Mouse (Mus musculus) adrenal gland, adult (tissue): Measurements from ENCODE around the gene Obox6.

Experiments
- DNase-seq, 2 experiments: peaks; one replicate each; pipeline ENCODE4 v3.0.0; 2022 to 2023; ENCODE audit warnings: low spot score in 1 of 2; ENCODE audit not compliant: inconsistent age in 2 of 2

The Obox6 gene

DNA sequence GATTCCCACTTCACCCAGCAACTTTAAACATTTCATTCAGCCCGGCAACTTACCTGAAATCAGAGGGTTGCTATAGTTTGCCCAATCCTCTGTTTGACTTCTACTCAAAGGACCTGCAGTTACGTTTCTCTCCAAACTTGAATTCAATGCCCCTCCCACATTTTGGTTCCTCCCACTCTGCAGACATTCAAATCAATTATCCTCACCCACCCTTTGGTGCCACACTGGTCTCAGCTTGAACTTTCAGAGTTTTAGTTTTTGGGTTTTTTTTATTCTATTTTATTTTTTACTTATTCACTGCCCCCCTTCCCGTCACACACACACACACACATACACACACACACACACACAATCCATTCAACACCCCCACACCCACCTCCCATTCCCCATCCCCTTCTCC is at the start of gene Obox6:
Obox6 (minus strand) TSS at position 101 of the 400 bp plus-strand sequence.
- DNase-seq: no peak

DNA sequence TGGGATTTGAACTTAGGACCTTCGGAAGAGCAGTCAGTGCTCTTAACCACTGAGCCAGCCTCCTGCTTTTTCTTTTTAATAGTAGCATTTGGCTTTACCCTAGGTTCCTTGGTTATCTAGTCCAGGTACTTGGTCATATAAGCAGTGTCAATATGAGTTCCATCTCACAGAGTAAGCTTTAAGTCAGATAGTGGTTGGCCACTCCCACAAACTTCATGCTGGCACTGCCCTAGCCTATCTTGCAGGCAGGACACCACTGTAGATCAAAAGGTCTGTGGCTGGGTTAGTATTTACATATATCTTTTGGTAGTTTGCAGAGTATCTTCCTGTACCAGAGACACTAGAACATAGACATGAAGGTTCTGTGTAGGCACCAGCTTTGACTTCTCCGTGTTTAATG is 44.6 kb upstream of the Obox6 start:
- DNase-seq: no peak

DNA sequence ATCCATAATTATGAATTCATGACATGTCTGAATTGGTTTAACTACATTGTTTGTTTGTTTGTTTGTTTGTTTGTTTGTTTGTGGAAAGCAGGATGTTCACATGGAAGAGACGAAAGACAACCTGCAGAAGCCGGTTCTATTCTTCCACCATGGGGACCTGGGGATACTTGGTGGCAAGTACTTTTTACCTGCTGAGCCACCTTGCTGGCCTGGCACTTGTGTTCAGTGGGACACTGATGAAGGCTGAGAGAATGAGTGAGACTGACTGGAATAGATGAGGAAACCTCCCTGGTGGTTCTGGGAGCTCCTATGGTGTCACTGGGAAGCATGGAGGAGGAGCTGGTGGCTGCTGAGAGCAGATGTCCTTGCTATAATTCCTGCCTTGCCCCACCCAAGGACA is 42.8 kb upstream of the Obox6 start, which contains the start of gene Crxos:
Crxos (plus strand) TSS at position 301 of the 400 bp plus-strand sequence.
- DNase-seq: no peak

DNA sequence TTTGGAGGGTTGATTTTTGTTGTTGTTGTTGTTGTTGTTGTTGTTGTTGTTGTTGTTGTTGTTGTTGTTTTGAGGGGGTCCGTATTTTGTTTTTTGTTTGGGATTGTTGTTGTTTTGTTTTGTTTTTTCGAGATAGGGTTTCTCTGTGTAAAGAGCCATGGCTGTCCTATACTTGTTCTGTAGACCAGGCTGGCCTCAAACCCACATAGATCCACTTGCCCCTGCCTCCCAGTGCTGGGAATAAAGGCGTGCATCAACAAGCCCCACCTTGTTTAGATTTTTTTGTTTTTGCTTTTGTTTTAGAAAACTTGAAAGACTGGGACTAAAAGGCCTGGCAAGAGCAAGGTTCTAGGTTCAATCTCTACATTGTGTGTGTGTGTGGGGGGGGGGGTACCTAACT is 42.4 kb upstream of the Obox6 start:
- DNase-seq: no peak

DNA sequence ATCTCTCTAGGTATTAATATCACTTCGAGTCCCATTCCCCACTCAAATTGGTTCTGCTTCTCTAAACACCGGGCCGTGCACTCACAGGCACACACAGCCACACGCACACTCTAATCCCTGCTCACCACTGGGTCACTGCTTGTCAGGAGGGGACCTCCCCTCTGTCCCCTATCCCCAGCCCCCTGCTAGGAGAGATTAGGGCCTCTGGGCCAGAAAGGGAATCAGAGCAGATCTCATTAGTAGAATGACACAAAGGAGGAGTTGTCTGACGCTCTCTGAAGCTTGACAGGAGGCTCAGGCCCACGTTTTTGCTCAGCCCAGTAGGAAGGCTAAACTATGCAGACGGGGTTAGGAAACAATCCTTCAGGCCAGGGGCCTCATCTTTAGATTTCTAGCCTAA is 41.9 kb upstream of the Obox6 start:
- no peak for DNase-seq

DNA sequence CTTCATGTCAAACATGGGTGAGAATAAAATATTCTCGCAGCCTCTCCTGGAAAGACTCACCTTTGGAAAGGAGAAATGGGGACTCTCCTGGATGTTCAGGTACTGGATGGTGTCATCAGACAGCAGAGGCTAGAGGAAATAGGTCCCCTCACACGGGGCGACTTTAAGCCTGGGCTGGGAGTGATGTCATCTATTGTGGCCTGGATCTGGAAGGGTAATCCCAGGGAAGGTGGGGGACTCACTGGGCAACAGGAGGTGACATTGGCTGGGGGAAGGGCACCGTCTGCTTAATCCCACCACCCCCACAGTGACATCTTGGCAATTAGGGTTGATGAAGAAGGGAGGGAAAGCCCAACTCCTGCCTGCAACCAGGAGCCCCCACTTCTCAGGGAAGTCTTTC is 40.3 kb upstream of the Obox6 start, which contains the start of gene Crx:
Crx (minus strand) TSS at position 213 of the 400 bp plus-strand sequence.
- no peak for DNase-seq

DNA sequence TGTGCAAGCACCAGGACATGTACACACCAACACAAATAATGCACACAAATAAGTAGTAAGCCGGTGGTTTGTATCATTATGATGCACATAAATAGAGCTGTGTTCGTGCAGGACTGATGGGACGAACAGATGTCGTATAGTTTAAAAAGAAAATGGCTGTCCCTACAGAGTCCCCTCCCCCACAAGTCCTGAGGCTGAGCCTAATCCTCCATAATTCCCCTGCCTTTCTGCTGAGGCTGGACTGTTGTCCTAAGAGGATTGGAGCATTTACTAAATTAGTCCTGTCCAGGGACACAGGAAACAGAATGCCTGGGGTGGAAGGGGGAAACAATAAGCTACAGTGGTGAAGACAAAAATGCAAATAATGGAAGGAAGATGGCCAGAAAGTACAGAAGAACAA is 24.6 kb upstream of the Obox6 start:
- no peak for DNase-seq

DNA sequence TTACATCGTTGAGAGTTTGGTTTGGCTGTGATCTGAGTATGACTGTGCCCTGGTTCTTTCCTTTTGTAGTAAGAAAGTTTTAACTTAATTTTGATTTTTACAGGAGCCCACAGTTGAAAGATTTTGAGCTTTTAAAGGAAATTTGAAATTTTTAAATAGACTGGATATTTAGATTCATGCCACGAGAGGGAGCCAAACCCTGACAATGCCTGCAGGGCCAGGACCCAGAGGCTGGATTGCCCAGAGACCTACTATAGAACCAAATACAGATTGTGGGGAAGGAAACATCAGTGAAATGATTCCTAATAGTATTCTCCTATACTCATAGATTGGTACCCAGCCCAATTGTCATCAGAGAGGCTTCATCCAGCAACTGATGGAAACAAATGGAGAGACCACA is 20.2 kb upstream of the Obox6 start:
- DNase-seq: peak in 1 of 2 experiments; percentile 40
